Mouse (Mus musculus) cortical plate, adult 2 months (tissue): ENCODE measurements at regions not wholly inside any gene's neighbourhood (a gene's known extent, or its start where the extent isn't known, plus 50 kb on each side); places are given as distances from the start of the nearest gene placed in this dataset.

ENCODE experiments used
- CTCF ChIP-seq: fragments of 200-500 bp; IDR thresholded peaks from 2 replicates; pipeline ENCODE4 v1.5.1; 2011; ENCODE audit warnings: mild to moderate bottlenecking, control low read depth, low read length; ENCODE audit not compliant: insufficient read depth; ENCODE audit errors: extremely low read depth
- POLR2A ChIP-seq: fragments of 200-500 bp; IDR thresholded peaks from 2 replicates; pipeline ENCODE4 v1.6.1; 2011; ENCODE audit warnings: mild to moderate bottlenecking, low read length, control low read depth; ENCODE audit not compliant: insufficient read depth; ENCODE audit errors: extremely low read depth

DNA sequence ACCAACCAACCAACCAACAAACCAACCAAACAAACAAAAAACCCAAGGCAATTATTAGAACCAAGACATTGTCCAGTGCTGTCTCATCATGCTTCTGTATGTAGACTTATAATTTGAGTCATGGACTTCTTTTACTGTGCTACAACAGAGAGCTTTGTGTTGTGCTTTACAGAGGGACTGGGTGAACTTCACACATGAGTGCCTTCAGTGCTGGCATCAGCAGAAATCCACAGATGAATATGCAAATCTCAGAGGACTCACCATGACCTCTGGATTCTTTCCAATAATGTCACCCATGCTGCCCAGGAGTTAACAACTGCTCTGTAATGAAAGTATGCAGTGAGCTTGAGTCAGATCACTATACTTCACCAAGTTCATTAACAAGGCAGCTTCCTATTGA lies 76.7 kb upstream of the Grm3 start:
- TF ChIP-seq CTCF (no peak), POLR2A (no peak)
